Mouse (Mus musculus) stomach, embryonic 14.5 days (tissue): ENCODE measurements around the gene Igfbp2. TPM values are rescaled to one million over a fixed set of nuclear protein-coding genes. Genes with fewer than 3 reads are reported as not detected.

Experiments used
- ATAC-seq: fragments of 200-750 bp; cut with Nextera tagmentation; 2 replicates; pipeline ENCODE4 v1.8.0; 2017; ENCODE audit warnings: low read depth, moderate TSS enrichment; ENCODE audit not compliant: insufficient number of reproducible peaks, insufficient read depth, low FRiP score
- H3K27ac ChIP-seq: fragments of 300-500 bp; sonication (generic); 2 replicates; pipeline ENCODE4 v1.5.1; 2014; ENCODE audit warnings: mild to moderate bottlenecking, low read length, moderate library complexity, mixed read lengths
- H3K27me3 ChIP-seq: fragments of 300-500 bp; sonication (generic); 2 replicates; pipeline ENCODE4 v1.6.1; 2014; ENCODE audit warnings: low read length, control low read depth, mixed read lengths; ENCODE audit not compliant: control insufficient read depth, insufficient read depth
- H3K36me3 ChIP-seq: fragments of 300-500 bp; sonication (generic); 2 replicates; pipeline ENCODE4 v1.6.1; 2014; ENCODE audit warnings: mild to moderate bottlenecking, control low read depth, low read length, moderate library complexity, mixed read lengths; ENCODE audit not compliant: control insufficient read depth, insufficient read depth
- H3K4me1 ChIP-seq: fragments of 300-500 bp; sonication (generic); 2 replicates; pipeline ENCODE4 v1.6.1; 2014; ENCODE audit warnings: low read length, control low read depth, mixed read lengths; ENCODE audit not compliant: control insufficient read depth, insufficient read depth
- H3K4me2 ChIP-seq: fragments of 300-500 bp; sonication (generic); replicated peaks from 2 replicates; pipeline ENCODE4 v1.6.1; 2014; ENCODE audit warnings: low read depth, low read length, control low read depth
- H3K4me3 ChIP-seq: fragments of 300-500 bp; sonication (generic); 2 replicates; pipeline ENCODE4 v1.5.1; 2014; ENCODE audit warnings: low read depth, low read length, control low read depth
- H3K9ac ChIP-seq: fragments of 300-500 bp; sonication (generic); replicated peaks from 2 replicates; pipeline ENCODE4 v1.6.1; 2014; ENCODE audit warnings: low read depth, mild to moderate bottlenecking, control low read depth, low read length, moderate library complexity, mixed read lengths
- H3K9me3 ChIP-seq: fragments of 300-500 bp; sonication (generic); 2 replicates; pipeline ENCODE4 v1.6.1; 2016; ENCODE audit warnings: low read depth, low read length, control low read depth; ENCODE audit not compliant: control insufficient read depth
- WGBS: fragments of 180-500 bp; shearing (Covaris S2); extraction: QIAGEN DNeasy Blood & Tissue Kit; methylation state at CpG from one replicate; pipeline ENCODE4 v1.1.7; 2014; 5-methylcytosine and 5-hydroxymethylcytosine counted together
- polyA plus RNA-seq: library from polyadenylated mRNA; unstranded; fragments of >200 nt; fragmentation: Nextera tagmentation; extraction: Ambion mirVana; gene quantifications from 2 replicates; pipeline ENCODE4 v1.2.1, GENCODE M21; 2014

Gene Igfbp2
- polyA plus RNA-seq, 1 experiment from 2014 or later = 631 TPM

DNA sequence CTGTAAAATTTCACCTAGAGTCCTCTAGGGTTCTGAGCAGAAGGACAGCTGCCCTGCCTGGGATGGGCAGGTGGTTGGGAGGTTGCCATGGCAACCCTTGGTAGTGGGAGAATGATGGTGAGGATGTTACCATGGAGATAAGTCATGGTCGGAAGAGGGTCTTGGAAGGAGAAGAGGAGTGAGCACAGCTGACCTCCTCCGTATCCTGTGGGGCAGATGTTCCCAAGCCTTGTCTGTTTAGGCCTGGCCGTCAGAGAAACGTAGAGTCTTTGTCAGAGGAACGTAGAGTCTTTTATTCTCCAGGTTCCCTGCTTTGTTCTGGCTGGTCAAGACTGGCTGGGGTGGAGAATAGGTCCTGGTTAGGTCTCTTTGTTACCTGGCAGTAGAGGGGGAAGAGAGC lies 34.6 kb downstream of the Igfbp2 start:
- Histone ChIP-seq H3K4me3 (no peak overlapping the region), H3K4me1 (no peaks in the 10 kb centered on the region), H3K27me3 (no peaks in the 10 kb centered on the region), H3K27ac (no peak overlapping the region), H3K9ac (no peak overlapping the region), H3K9me3 (no peaks in the 10 kb centered on the region), H3K36me3 (peaks cover 47% of the 10 kb centered on the region), H3K4me2 (no peak overlapping the region)
- ATAC-seq = no peak
- 66% methylated on average over 5 of the region's 5 CpGs for WGBS

DNA sequence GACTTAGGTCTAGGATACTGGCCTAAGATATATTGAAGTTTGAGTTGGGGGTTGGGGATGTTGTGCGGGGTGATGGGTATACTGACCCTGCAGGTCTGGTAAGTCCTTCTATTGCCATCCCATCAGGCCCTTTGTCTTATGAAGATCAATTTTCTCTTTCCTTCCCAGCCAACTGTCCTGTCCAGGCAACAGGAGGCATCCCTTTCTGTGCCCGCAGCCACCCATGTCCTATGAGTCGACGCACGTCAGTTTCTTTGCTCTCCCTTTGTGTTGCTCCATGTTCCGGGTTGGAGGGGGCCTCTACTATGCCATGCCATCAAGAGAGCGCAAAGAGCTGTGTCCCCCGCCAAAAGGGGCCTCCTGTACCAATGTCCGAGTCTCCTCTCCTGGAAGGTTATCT lies 35.7 kb downstream of the Igfbp2 start:
- H3K27me3 ChIP-seq = no peaks in the 10 kb centered on the region
- H3K27ac ChIP-seq = no peak overlapping the region
- 92% methylated on average over 9 of the region's 9 CpGs for WGBS
- H3K4me3 ChIP-seq = no peak overlapping the region
- H3K36me3 ChIP-seq = peaks cover 57% of the 10 kb centered on the region
- H3K9ac ChIP-seq = no peak overlapping the region
- H3K4me1 ChIP-seq = no peaks in the 10 kb centered on the region
- no peak for ATAC-seq
- no peaks in the 10 kb centered on the region for H3K9me3 ChIP-seq
- no peak overlapping the region for H3K4me2 ChIP-seq

DNA sequence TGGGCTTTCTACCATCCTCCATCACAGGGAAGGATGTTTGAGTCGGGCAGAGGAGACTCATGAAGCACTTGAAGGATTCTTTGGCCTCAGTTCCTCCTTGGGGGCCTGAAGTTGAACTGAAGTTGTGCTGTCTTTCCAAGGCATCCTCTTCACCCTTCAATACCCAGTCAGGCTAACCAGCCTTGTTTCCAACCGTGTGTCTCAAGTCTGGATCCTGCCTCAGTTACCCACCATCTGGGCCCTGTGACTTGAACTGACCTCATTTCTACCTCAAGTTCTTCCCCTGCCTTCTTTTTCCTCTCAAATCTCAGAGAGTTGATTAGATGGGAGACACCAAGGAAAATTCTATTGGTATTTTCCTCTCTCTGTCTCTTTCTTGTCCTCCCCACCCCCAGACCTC lies 36.2 kb downstream of the Igfbp2 start:
- Histone ChIP-seq H3K36me3 (peaks cover 61% of the 10 kb centered on the region), H3K9me3 (no peaks in the 10 kb centered on the region)

DNA sequence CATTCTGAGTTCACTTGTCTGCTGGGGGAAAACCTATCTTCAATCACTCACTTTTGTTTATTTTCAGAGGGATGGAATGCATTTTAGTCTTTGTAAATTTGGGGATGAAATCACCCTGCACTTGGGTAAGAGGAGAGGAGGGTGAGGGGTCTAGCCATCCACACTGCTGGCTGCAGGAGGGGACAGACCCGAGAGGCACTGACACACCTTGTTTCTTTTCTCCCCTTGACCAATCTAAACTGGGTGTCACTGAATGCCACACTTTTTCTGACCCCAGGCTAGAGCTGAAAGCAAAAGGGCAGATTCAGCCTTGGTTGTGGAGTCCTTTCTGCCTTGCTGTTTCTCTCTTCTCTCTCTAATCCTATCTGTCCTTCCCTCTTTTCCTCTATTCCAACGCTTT lies 37.4 kb downstream of the Igfbp2 start:
- Histone ChIP-seq H3K36me3 (peaks cover 66% of the 10 kb centered on the region), H3K4me3 (no peak overlapping the region), H3K4me2 (no peak overlapping the region), H3K9me3 (no peaks in the 10 kb centered on the region), H3K27ac (no peak overlapping the region), H3K4me1 (peaks cover 6% of the 10 kb centered on the region; the same call in 1 of the 2 replicates), H3K27me3 (no peaks in the 10 kb centered on the region), H3K9ac (no peak overlapping the region)
- no peak for ATAC-seq
- 50% methylated on average over 2 of the region's 2 CpGs for WGBS

More for the DNA sequence above, 36.2 kb downstream of the Igfbp2 start:
- no peak for ATAC-seq
- Histone ChIP-seq H3K9ac (no peak overlapping the region), H3K27me3 (no peaks in the 10 kb centered on the region), H3K4me1 (no peaks in the 10 kb centered on the region), H3K4me2 (no peak overlapping the region), H3K4me3 (no peak overlapping the region), H3K27ac (no peak overlapping the region)
- 84% methylated on average over 2 of the region's 2 CpGs for WGBS

DNA sequence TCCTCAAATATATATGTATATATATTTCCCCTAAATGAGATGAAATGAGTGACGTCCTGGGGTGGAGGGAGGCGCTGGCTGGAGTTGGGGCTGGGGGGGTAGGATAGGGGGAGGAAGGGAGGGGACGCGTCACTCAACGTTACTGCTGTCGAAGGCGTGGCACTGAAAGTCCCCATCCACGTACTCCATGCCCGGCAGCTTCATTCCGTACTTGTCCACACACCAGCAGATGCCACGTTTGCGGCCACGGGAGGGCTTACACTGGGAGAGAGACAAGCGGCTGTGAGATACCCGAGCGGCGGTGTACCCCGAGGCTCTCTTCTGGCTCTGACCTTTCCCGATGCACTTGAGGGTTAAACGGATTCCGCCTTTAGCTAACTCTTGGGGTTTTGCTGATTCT lies 37.9 kb downstream of the Igfbp2 start:
- Histone ChIP-seq H3K27ac (no peak overlapping the region), H3K27me3 (no peaks in the 10 kb centered on the region), H3K4me3 (no peak overlapping the region), H3K4me2 (no peak overlapping the region), H3K36me3 (peaks cover 66% of the 10 kb centered on the region), H3K4me1 (peaks cover 8% of the 10 kb centered on the region; the same call in 1 of the 2 replicates), H3K9ac (no peak overlapping the region), H3K9me3 (no peaks in the 10 kb centered on the region)
- no peak for ATAC-seq
- WGBS = 77% methylated on average over 21 of the region's 21 CpGs

DNA sequence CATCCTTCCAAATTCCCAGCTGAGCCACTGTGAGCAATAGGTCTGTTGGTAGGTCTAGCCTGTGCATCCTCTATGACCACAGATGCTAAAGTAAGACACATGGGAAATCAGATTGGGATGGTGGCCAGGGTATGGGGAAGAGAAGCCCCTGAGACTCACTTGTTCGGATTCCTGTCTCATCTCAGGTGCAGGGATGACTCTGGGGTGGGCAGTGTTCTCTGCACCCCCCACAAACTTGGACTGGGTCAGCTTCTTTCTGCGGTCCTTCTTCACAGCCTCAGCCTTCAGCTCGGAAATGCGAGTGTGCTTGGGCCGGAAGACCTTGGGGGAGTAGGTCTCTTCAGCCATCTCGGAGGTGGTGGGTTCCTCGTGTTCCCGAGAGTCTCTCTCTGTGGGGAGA lies 39.4 kb downstream of the Igfbp2 start:
- H3K4me3 ChIP-seq = no peak overlapping the region
- WGBS = 86% methylated on average over 8 of the region's 8 CpGs
- peaks cover 12% of the 10 kb centered on the region; the same call in 1 of the 2 replicates for H3K4me1 ChIP-seq
- H3K36me3 ChIP-seq = peaks cover 61% of the 10 kb centered on the region
- no peak for ATAC-seq
- no peaks in the 10 kb centered on the region for H3K27me3 ChIP-seq
- H3K4me2 ChIP-seq = no peak overlapping the region
- H3K27ac ChIP-seq = no peak overlapping the region
- no peak overlapping the region for H3K9ac ChIP-seq
- no peaks in the 10 kb centered on the region for H3K9me3 ChIP-seq

DNA sequence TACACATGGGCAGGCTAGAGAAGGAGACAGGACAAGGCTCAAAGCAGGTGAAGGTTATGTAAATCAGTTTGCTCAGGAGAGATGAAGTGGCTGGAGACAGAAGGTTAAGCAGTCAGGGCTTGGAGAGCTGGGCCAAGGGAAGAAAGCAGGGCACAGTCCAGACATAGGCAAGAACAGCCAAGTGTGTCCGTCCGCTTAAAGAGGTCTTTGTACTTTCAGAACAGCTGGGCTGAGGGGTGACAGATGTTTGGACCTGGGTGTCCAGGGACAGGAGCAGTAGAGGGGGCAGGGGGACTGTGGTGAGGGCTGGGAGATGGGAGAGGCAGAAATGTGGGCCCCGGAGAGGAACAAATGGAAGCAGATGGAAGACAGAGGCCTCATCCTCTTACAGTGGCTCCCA lies 40.0 kb downstream of the Igfbp2 start:
- no peak overlapping the region for H3K4me3 ChIP-seq
- ATAC-seq = no peak
- H3K4me1 ChIP-seq = peaks cover 18% of the 10 kb centered on the region; the same call in 1 of the 2 replicates
- H3K9ac ChIP-seq = no peak overlapping the region
- H3K4me2 ChIP-seq = no peak overlapping the region
- WGBS = 73% methylated on average over 3 of the region's 3 CpGs
- no peak overlapping the region for H3K27ac ChIP-seq
- H3K27me3 ChIP-seq = no peaks in the 10 kb centered on the region
- H3K36me3 ChIP-seq = peaks cover 55% of the 10 kb centered on the region
- no peaks in the 10 kb centered on the region for H3K9me3 ChIP-seq

DNA sequence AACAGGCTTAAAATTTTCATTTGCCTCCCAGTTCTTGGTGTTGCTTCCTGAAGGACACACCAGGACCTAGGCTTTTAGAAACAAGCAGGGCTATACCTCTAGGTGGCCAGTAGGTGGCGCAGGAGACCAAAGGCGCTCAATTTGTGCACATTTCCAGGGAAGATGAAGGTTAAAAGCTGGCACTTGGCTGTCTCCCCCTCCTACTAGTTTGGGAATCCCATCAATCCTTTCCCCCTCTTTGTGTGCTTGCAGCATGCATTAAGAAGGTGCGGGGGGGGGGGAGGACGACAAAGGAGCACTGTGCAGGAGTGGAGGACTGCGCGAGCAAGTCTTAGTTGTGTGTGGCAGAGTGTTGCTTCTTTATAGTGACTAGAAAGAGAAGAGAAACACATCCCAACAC lies 41.6 kb downstream of the Igfbp2 start:
- Histone ChIP-seq H3K27me3 (no peaks in the 10 kb centered on the region), H3K4me3 (no peak overlapping the region), H3K9ac (no peak overlapping the region), H3K4me2 (no peak overlapping the region), H3K36me3 (peaks cover 42% of the 10 kb centered on the region), H3K27ac (no peak overlapping the region), H3K9me3 (no peaks in the 10 kb centered on the region), H3K4me1 (peaks cover 22% of the 10 kb centered on the region)
- WGBS = 13% methylated on average over 6 of the region's 6 CpGs
- ATAC-seq = no peak

DNA sequence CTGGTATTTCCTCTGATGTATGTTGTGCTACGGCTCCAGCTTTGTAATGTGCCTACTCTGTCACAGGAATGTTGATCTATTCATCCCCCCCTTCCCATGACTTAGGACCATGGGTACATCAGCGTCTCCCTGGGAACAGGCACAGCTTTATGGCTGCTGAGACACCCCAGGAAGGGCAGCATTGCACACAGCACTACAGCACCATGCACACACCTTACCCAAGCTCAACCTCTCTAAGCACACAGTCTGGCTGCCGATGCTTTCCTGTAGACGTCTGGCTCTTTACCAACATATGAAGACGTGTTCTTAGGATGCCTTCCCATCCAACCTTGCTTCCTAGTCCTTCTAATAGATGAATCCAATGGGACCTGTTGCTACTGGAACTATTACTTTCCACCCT lies 42.1 kb downstream of the Igfbp2 start:
- H3K27me3 ChIP-seq = no peaks in the 10 kb centered on the region
- no peak overlapping the region for H3K4me2 ChIP-seq
- peaks cover 40% of the 10 kb centered on the region for H3K36me3 ChIP-seq
- no peak overlapping the region for H3K9ac ChIP-seq
- H3K27ac ChIP-seq = no peak overlapping the region
- peaks cover 22% of the 10 kb centered on the region for H3K4me1 ChIP-seq
- no peaks in the 10 kb centered on the region for H3K9me3 ChIP-seq
- no peak overlapping the region for H3K4me3 ChIP-seq
- WGBS = 57% methylated on average over 5 of the region's 5 CpGs
- ATAC-seq = no peak
